Mouse (Mus musculus): Measurements from ENCODE around the gene Gabrg2.

DNA sequence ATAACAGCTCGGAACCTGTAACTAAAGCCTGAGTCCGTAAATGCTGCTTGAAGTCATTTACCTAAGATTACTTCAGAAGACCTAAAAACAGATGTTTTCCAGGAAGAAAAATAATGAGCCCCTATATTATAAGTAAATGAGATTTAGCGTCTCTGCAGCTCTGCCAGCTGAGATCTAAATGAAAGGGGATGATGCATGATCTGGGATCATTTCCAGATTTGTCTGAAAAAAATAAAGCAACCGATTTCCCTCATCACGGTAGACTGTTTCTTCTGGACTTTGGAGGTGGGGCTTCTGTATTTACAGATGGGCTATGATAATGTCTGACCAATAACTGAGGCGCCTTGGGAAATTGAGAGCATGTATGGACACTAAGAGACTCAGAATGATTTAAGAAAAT lies 20.5 kb downstream of the Gabrg2 start:
- TF ChIP-seq CTCF (IDR thresholded peaks at IDR 0.05; ENCODE audit: low read depth) (no peak), EP300 (IDR thresholded peaks at IDR 0.05; ENCODE audit: low read depth) (no peak)

Measured in liver, embryonic 14.5 days (tissue).